Mouse (Mus musculus) spleen, adult 2 months (tissue): ENCODE results near the gene Gm7849. TPM values are rescaled to one million over a fixed set of nuclear protein-coding genes. Genes with fewer than 3 reads are reported as not detected.
"Not testable (repeated sequence)": the region's sequence is repeated elsewhere in the genome, so short reads cannot be mapped to it uniquely, and the experiment has no call there.

ENCODE experiments used
- DNase-seq, 2 experiments: peaks; one replicate each; pipeline versions ENCODE4 v3.0.0 to v3.0.0-alpha.2; 2012 to 2021; ENCODE audit warnings: low spot score in 2 of 2, low read depth in 1 of 2
- H3K27ac ChIP-seq: fragments of 200-500 bp; 2 replicates; pipeline ENCODE4 v1.5.1; 2012; ENCODE audit warnings: low read length, inconsistent platforms; ENCODE audit not compliant: insufficient read depth
- H3K27me3 ChIP-seq: fragments of 200-500 bp; 2 replicates; pipeline ENCODE4 v1.6.1; 2012; ENCODE audit warnings: mild to moderate bottlenecking, moderate library complexity, low read length, inconsistent platforms; ENCODE audit not compliant: control insufficient read depth, insufficient read depth
- H3K36me3 ChIP-seq: fragments of 200-500 bp; 2 replicates; pipeline ENCODE4 v1.6.1; 2012; ENCODE audit warnings: mild to moderate bottlenecking, low read length, inconsistent platforms; ENCODE audit not compliant: control insufficient read depth, insufficient read depth
- H3K4me1 ChIP-seq: fragments of 200-500 bp; 2 replicates; pipeline ENCODE4 v1.6.1; 2011; ENCODE audit warnings: inconsistent platforms; ENCODE audit not compliant: control insufficient read depth, insufficient read depth, insufficient read length
- H3K4me3 ChIP-seq: fragments of 200-500 bp; 2 replicates; pipeline ENCODE4 v1.5.1; 2011; ENCODE audit warnings: mild to moderate bottlenecking, inconsistent platforms; ENCODE audit not compliant: insufficient read depth, insufficient read length; ENCODE audit errors: extremely low read depth
- WGBS: fragments of 180-500 bp; shearing (Covaris S2); methylation state at CpG from one replicate; pipeline ENCODE4 v1.1.7; 2018; 5-methylcytosine and 5-hydroxymethylcytosine counted together
- polyA plus RNA-seq: library from polyadenylated mRNA; depleted of rRNA; stranded (reverse); fragments of >200 nt; gene quantifications from 2 replicates; pipeline ENCODE4 v1.2.3, GENCODE M21; 2012; rRNA removed

Gene Gm7849
- polyA plus RNA-seq = not detected in 2 replicates

DNA sequence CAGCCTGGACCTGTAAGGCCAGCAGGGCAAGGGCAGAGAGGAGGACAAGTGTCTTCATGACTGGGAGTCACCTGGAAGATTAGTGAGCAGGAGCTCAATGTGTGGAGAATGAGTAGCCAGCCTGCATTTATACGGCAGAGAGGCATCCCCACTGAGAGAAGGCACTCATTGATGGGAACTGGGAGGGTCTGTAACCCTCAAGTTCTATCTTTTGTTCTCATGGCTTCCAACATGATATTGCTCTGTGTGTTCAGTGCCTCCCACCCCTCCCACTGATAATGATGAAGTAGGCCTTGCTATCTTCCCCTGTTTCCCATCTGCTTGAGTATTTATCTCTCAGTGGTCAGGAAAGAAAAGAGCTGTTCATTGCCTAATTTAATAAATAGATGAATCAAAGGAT, at the start of gene Gm7849:
Gene Gm7849, minus strand, starts transcription at position 101 of the 400 bp plus-strand sequence.
- not testable (repeated sequence) for H3K27me3 ChIP-seq, H3K4me1 ChIP-seq, DNase-seq, H3K36me3 ChIP-seq, H3K4me3 ChIP-seq, H3K27ac ChIP-seq
- no CpG with 5 or more reads among the region's 1 CpGs for WGBS

DNA sequence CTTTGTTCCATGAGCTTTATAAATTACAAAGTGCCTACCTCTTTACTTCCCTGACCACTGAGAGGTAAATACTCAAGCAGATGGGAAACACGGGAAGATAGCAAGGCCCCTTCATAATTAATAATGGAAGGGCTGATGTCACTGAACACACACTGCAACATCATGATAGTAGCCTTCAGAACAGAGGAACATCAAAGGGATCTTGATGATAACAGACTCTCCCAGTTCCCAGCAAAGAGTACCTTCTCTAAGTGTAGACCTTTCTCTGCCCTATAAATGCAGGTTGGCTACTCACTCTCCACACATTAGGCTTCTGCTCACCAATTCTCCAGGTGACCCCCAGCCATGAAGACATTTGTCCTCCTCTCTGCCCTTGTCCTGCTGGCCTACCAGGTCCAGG, 29.2 kb downstream of the Gm7849 start, which contains the start of gene Defa36:
Gene Defa36, plus strand, starts transcription at position 301 of the 400 bp plus-strand sequence.
- H3K4me1 ChIP-seq, H3K4me3 ChIP-seq, DNase-seq, H3K27ac ChIP-seq, H3K27me3 ChIP-seq, H3K36me3 ChIP-seq: not testable (repeated sequence)
- no CpG with 5 or more reads among the region's 1 CpGs for WGBS

Other genes starting within 250 kb of the Gm7849 start
- gene Gm15292, start 206.8 kb downstream of the Gm7849 start, polyA plus RNA-seq = not detected in 2 replicates
- not detected in 2 replicates for gene Defa27, start 141.0 kb downstream of the Gm7849 start, polyA plus RNA-seq
- gene Defa29, start 129.5 kb downstream of the Gm7849 start, polyA plus RNA-seq = not detected in 2 replicates
- not detected in 2 replicates for gene Defa2, start 78.0 kb downstream of the Gm7849 start, polyA plus RNA-seq
- not detected in 2 replicates for gene Defa33, start 64.7 kb downstream of the Gm7849 start, polyA plus RNA-seq
- not detected in 2 replicates for gene Defa36, start 29.1 kb downstream of the Gm7849 start, polyA plus RNA-seq
- gene Defa20, start 52.7 kb upstream of the Gm7849 start, polyA plus RNA-seq = not detected in 2 replicates
- not detected in 2 replicates for gene Defa32, start 72.5 kb upstream of the Gm7849 start, polyA plus RNA-seq
- not detected in 2 replicates for gene Defa37, start 108.8 kb upstream of the Gm7849 start, polyA plus RNA-seq
- gene Defa28, start 126.4 kb upstream of the Gm7849 start, polyA plus RNA-seq = not detected in 2 replicates
- gene Gm7861, start 137.9 kb upstream of the Gm7849 start, polyA plus RNA-seq = not detected in 2 replicates
- not detected in 2 replicates for gene Defa26, start 161.6 kb upstream of the Gm7849 start, polyA plus RNA-seq
- not detected in 2 replicates for gene Defa17, start 199.2 kb upstream of the Gm7849 start, polyA plus RNA-seq
- not detected in 2 replicates for gene Defa34, start 209.2 kb upstream of the Gm7849 start, polyA plus RNA-seq
- not detected in 2 replicates for gene AY761184, start 247.1 kb upstream of the Gm7849 start, polyA plus RNA-seq